Mouse (Mus musculus): ENCODE results near the gene Heatr4.

GRCm38 (mm10) chr12:84032854-84033253 lies 48.2 kb upstream of the Heatr4 start:
- TF ChIP-seq POLR2A (IDR thresholded peaks at IDR 0.05; ENCODE audit: low read depth, low read length) (no peak), CTCF (IDR thresholded peaks at IDR 0.05; ENCODE audit: extremely low read depth, insufficient read depth, insufficient read length, insufficient replicate concordance) (no peak)
